22 mouse cellular contexts compared by ENCODE assay signal in genomic region chr1:127135521-127135920, GRCm38 (mm10).
A peak's percentile ranks its signal among the peaks of the same experiment; 100 is the strongest.
DNase-seq lines count a peak whose midpoint lies in the region; ATAC-seq and TF ChIP-seq lines count a peak whose summit lies in the region.
"Had no signal": no experiment of that assay in that cellular context is flagged by ENCODE, and none has a peak within 500 bp of the region (broad histone marks: within the 10 kb centered on the region; RNA-seq: fewer than 3 reads in every experiment).

No protein-coding gene starts in this region.

- no peak overlapping the region for H3K4me3 ChIP-seq in heart, embryonic 10.5 days
- H3K4me3 ChIP-seq in heart, embryonic 12.5 days = no peak overlapping the region
- no peak overlapping the region; the same call in 1 of the 2 replicates for H3K4me3 ChIP-seq in bone marrow macrophage, adult 2 months (ENCODE audit: insufficient read depth, low read length)
- no peak overlapping the region for H3K4me3 ChIP-seq in left cerebral cortex, adult 2 months
- H3K4me3 ChIP-seq in liver, postnatal 0 days (ENCODE audit: low read depth, low read length) = no peak overlapping the region
- H3K4me3 ChIP-seq: embryonic facial prominence, embryonic 13.5 days; embryonic facial prominence, embryonic 15.5 days; erythroblast, embryonic 14.5 days; forebrain, embryonic 10.5 days; forebrain, embryonic 12.5 days had no signal

- H3K4me2 ChIP-seq in heart, embryonic 12.5 days = no peak overlapping the region
- no peak overlapping the region for H3K4me2 ChIP-seq in liver, postnatal 0 days (ENCODE audit: low read depth, low read length)
- H3K4me2 ChIP-seq: embryonic facial prominence, embryonic 13.5 days; embryonic facial prominence, embryonic 15.5 days; forebrain, embryonic 12.5 days had no signal

- no peak for TF ChIP-seq EP300 in liver, postnatal 0 days (IDR thresholded peaks at IDR 0.05; ENCODE audit: low read depth)

- no peaks in the 10 kb centered on the region for H3K27me3 ChIP-seq in heart, embryonic 10.5 days (ENCODE audit: insufficient read depth, poor library complexity, severe bottlenecking)
- H3K27me3 ChIP-seq in heart, embryonic 12.5 days (replicated peaks) = no peaks in the 10 kb centered on the region
- no peaks in the 10 kb centered on the region for H3K27me3 ChIP-seq in liver, postnatal 0 days (ENCODE audit: insufficient read depth, low read length)
- H3K27me3 ChIP-seq: embryonic facial prominence, embryonic 13.5 days; embryonic facial prominence, embryonic 15.5 days; forebrain, embryonic 12.5 days had no signal

- intact Hi-C loops in left cerebral cortex, adult 2 months (cut with DNase I) = no loop called here

- no peak for ATAC-seq in heart, embryonic 12.5 days (ENCODE audit: insufficient number of reproducible peaks, low FRiP score)
- ATAC-seq in common myeloid progenitor, adult 5-6 weeks (replicated peaks; ENCODE audit: low read depth, poor library complexity, severe bottlenecking) = peak; percentile 47; the same call in 1 of the 2 replicates
- ATAC-seq in liver, postnatal 0 days = no peak
- ATAC-seq: forebrain, embryonic 14.5 days; forebrain, embryonic 16.5 days had no signal

- H3K36me3 ChIP-seq in heart, embryonic 10.5 days = no peaks in the 10 kb centered on the region
- H3K36me3 ChIP-seq in heart, embryonic 12.5 days = no peaks in the 10 kb centered on the region
- no peaks in the 10 kb centered on the region for H3K36me3 ChIP-seq in liver, postnatal 0 days (replicated peaks; ENCODE audit: insufficient read depth, low read length)
- H3K36me3 ChIP-seq: embryonic facial prominence, embryonic 13.5 days; embryonic facial prominence, embryonic 15.5 days; forebrain, embryonic 10.5 days; forebrain, embryonic 12.5 days had no signal

- no peak for TF ChIP-seq CTCF in bone marrow macrophage, adult 2 months (IDR thresholded peaks at IDR 0.05; ENCODE audit: low read depth, low read length)
- TF ChIP-seq CTCF in left cerebral cortex, adult 2 months (IDR thresholded peaks at IDR 0.05) = no peak
- TF ChIP-seq CTCF in liver, postnatal 0 days (IDR thresholded peaks at IDR 0.05; ENCODE audit: low read depth) = no peak

- H3K4me1 ChIP-seq in heart, embryonic 10.5 days = no peaks in the 10 kb centered on the region
- H3K4me1 ChIP-seq in heart, embryonic 12.5 days (replicated peaks) = no peaks in the 10 kb centered on the region
- H3K4me1 ChIP-seq in bone marrow macrophage, adult 2 months (ENCODE audit: control insufficient read depth, insufficient read depth, low read length) = peaks cover 12% of the 10 kb centered on the region
- H3K4me1 ChIP-seq in liver, postnatal 0 days (ENCODE audit: insufficient read depth) = no peaks in the 10 kb centered on the region
- H3K4me1 ChIP-seq: embryonic facial prominence, embryonic 13.5 days; embryonic facial prominence, embryonic 15.5 days; forebrain, embryonic 10.5 days had no signal

- 0 out of 2 replicates have a peak, but pooled peaks have one; percentile 34 for TF ChIP-seq POLR2A in bone marrow macrophage, adult 2 months (IDR thresholded peaks at IDR 0.05; ENCODE audit: borderline replicate concordance, low read depth, low read length)

- peak; percentile 55 for DNase-seq in heart, embryonic 10.5 days (ENCODE audit: low spot score)
- no peak for DNase-seq in left cerebral cortex, adult 2 months (ENCODE audit: extremely low spot score in 1 of 2, low spot score in 2 of 2)
- DNase-seq in liver, postnatal 0 days = no peak
- DNase-seq: adrenal gland, adult 2 months; adrenal gland, postnatal 10 days; adrenal gland, postnatal 25 days; cerebellum, adult 11-12 months; cerebellum, adult 2 months; cerebellum, adult 9-10 months; cerebellum, postnatal 10 days; cerebellum, postnatal 25 days; embryo, embryonic 11 days had no signal

- 65% methylated on average over 4 of the region's 4 CpGs for WGBS in heart, embryonic 10.5 days
- WGBS in heart, embryonic 12.5 days = 75% methylated on average over 4 of the region's 4 CpGs
- 39% methylated on average over 4 of the region's 4 CpGs for WGBS in liver, postnatal 0 days (ENCODE audit: insufficient replicate concordance)

- H3K9ac ChIP-seq in heart, embryonic 12.5 days = no peak overlapping the region
- H3K9ac ChIP-seq in liver, postnatal 0 days (replicated peaks) = no peak overlapping the region
- H3K9ac ChIP-seq: embryonic facial prominence, embryonic 13.5 days; embryonic facial prominence, embryonic 15.5 days; forebrain, embryonic 12.5 days had no signal

- no peak overlapping the region for H3K27ac ChIP-seq in heart, embryonic 10.5 days
- H3K27ac ChIP-seq in heart, embryonic 12.5 days (ENCODE audit: poor library complexity, severe bottlenecking) = no peak overlapping the region
- H3K27ac ChIP-seq in bone marrow macrophage, adult 2 months (ENCODE audit: insufficient read depth, low read depth, low read length) = peak overlapping the region; percentile 81
- no peak overlapping the region for H3K27ac ChIP-seq in left cerebral cortex, adult 2 months
- H3K27ac ChIP-seq in liver, postnatal 0 days (ENCODE audit: low read depth) = no peak overlapping the region
- H3K27ac ChIP-seq: embryonic facial prominence, embryonic 13.5 days; embryonic facial prominence, embryonic 15.5 days; forebrain, embryonic 10.5 days; forebrain, embryonic 12.5 days had no signal

- no peaks in the 10 kb centered on the region for H3K9me3 ChIP-seq in heart, embryonic 10.5 days
- H3K9me3 ChIP-seq in heart, embryonic 12.5 days (replicated peaks) = no peaks in the 10 kb centered on the region
- no peaks in the 10 kb centered on the region for H3K9me3 ChIP-seq in liver, postnatal 0 days (ENCODE audit: low read length)
- H3K9me3 ChIP-seq: embryonic facial prominence, embryonic 13.5 days; embryonic facial prominence, embryonic 15.5 days; forebrain, embryonic 10.5 days; forebrain, embryonic 12.5 days had no signal
